Mouse (Mus musculus) myocyte (in vitro differentiated cells): ENCODE results near the gene Nkiras2.

Experiments
- CEBPB ChIP-seq: IDR thresholded peaks from 2 replicates; pipeline ENCODE4 v1.6.1; 2011; ENCODE audit warnings: mild to moderate bottlenecking, moderate library complexity; ENCODE audit not compliant: poor library complexity, insufficient read depth, severe bottlenecking
- E2F4 ChIP-seq: IDR thresholded peaks from one replicate; pipeline ENCODE4 v1.6.1; 2011; ENCODE audit warnings: mild to moderate bottlenecking, control low read depth, moderate library complexity; ENCODE audit not compliant: insufficient read depth
- MAX ChIP-seq: IDR thresholded peaks from one replicate; pipeline ENCODE4 v1.6.1; 2011; ENCODE audit warnings: low read depth, mild to moderate bottlenecking, control low read depth
- MYOD1 ChIP-seq, 3 experiments: IDR thresholded peaks; one replicate each; pipeline ENCODE4 v1.6.1; 2011; ENCODE audit warnings: control low read depth in 2 of 3, low read depth in 2 of 3, mild to moderate bottlenecking in 2 of 3, moderate library complexity in 1 of 3; ENCODE audit not compliant: insufficient read length in 2 of 3, control insufficient read depth in 1 of 3
- MYOG ChIP-seq, 3 experiments: IDR thresholded peaks; one replicate each; pipeline ENCODE4 v1.6.1; 2011; ENCODE audit warnings: control low read depth in 2 of 3, low read depth in 2 of 3, mild to moderate bottlenecking in 2 of 3; ENCODE audit not compliant: insufficient read length in 2 of 3, control insufficient read depth in 1 of 3, insufficient read depth in 1 of 3
- POLR2A ChIP-seq: IDR thresholded peaks from one replicate; pipeline ENCODE4 v1.6.1; 2011; ENCODE audit warnings: low read depth, mild to moderate bottlenecking, control low read depth, moderate library complexity; ENCODE audit not compliant: insufficient read length
- REST ChIP-seq: IDR thresholded peaks from one replicate; pipeline ENCODE4 v1.6.1; 2011; ENCODE audit warnings: mild to moderate bottlenecking, control low read depth, moderate library complexity; ENCODE audit not compliant: insufficient read depth, insufficient read length
- SRF ChIP-seq: IDR thresholded peaks from one replicate; pipeline ENCODE4 v1.6.1; 2011; ENCODE audit warnings: low read depth; ENCODE audit not compliant: control insufficient read depth, insufficient read length
- TCF12 ChIP-seq: IDR thresholded peaks from one replicate; pipeline ENCODE4 v1.6.1; 2011; ENCODE audit warnings: mild to moderate bottlenecking, control low read depth; ENCODE audit not compliant: poor library complexity, insufficient read depth, severe bottlenecking
- TCF3 ChIP-seq: IDR thresholded peaks from one replicate; pipeline ENCODE4 v1.6.1; 2011; ENCODE audit warnings: low read depth, control low read depth; ENCODE audit not compliant: insufficient read length
- USF1 ChIP-seq: IDR thresholded peaks from one replicate; pipeline ENCODE4 v1.6.1; 2011; ENCODE audit warnings: low read depth, mild to moderate bottlenecking, control low read depth, moderate library complexity

GRCm38 (mm10) chr11:100574188-100574587, 44.9 kb upstream of the Nkiras2 start:
- TF ChIP-seq POLR2A (no peak), TCF12 (no peak), SRF (no peak), TCF3 (no peak), MAX (no peak), E2F4 (no peak), REST (no peak), MYOG (IDR thresholded peaks at IDR 0.05; ENCODE audit: control insufficient read depth in 1 of 3, insufficient read depth in 1 of 3, insufficient read length in 2 of 3, low read depth in 2 of 3) (no peak), CEBPB (no peak), USF1 (no peak), MYOD1 (IDR thresholded peaks at IDR 0.05; ENCODE audit: control insufficient read depth in 1 of 3, insufficient read length in 2 of 3, low read depth in 2 of 3) (no peak)
